Mouse (Mus musculus) ES-E14 (cell line): ENCODE measurements at regions not wholly inside any gene's neighbourhood (a gene's known extent, or its start where the extent isn't known, plus 50 kb on each side); places are given as distances from the start of the nearest gene placed in this dataset.

Source experiments
- DNase-seq: peaks from one replicate; pipeline ENCODE4 v3.0.0-alpha.2; 2013; ENCODE audit warnings: low read depth, low spot score
- H3K27ac ChIP-seq: 2 replicates; pipeline ENCODE4 v1.5.1; 2012; ENCODE audit warnings: low read depth, mild to moderate bottlenecking, low read length, moderate library complexity, mixed read lengths; ENCODE audit not compliant: poor library complexity, insufficient read depth, severe bottlenecking
- H3K36me3 ChIP-seq: 2 replicates; pipeline ENCODE4 v1.6.1; 2012; ENCODE audit warnings: mild to moderate bottlenecking, low read length, moderate library complexity, mixed read lengths; ENCODE audit not compliant: control insufficient read depth, poor library complexity, insufficient read depth, severe bottlenecking
- H3K4me1 ChIP-seq, 2 experiments: fragments of 150-350 bp in 1 of 2; sonication (generic) in 1 of 2; 2 replicates each; pipeline ENCODE4 v1.6.1; 2012; ENCODE audit warnings: low read length in 2 of 2, mild to moderate bottlenecking in 1 of 2, mixed read lengths in 1 of 2; ENCODE audit not compliant: control insufficient read depth in 2 of 2, insufficient read depth in 2 of 2, poor library complexity in 1 of 2
- H3K4me3 ChIP-seq, 2 experiments: fragments of 150-350 bp in 1 of 2; sonication (generic) in 1 of 2; 2 replicates each; pipeline ENCODE4 v1.5.1; 2012; ENCODE audit warnings: low read length in 2 of 2, low read depth in 1 of 2, mild to moderate bottlenecking in 1 of 2, mixed read lengths in 1 of 2; ENCODE audit not compliant: insufficient read depth in 1 of 2, poor library complexity in 1 of 2, severe bottlenecking in 1 of 2
- H3K9ac ChIP-seq: 2 replicates; pipeline ENCODE4 v1.6.1; 2012; ENCODE audit warnings: low read depth, mild to moderate bottlenecking, low read length, mixed read lengths; ENCODE audit not compliant: poor library complexity, insufficient read depth, severe bottlenecking
- H3K9me3 ChIP-seq: fragments of 150-350 bp; sonication (generic); 2 replicates; pipeline ENCODE4 v1.6.1; 2012; ENCODE audit warnings: low read depth, mild to moderate bottlenecking, low read length; ENCODE audit not compliant: control insufficient read depth, insufficient read depth
- CHD2 ChIP-seq: IDR thresholded peaks from 2 replicates; pipeline ENCODE4 v1.6.1; 2014; ENCODE audit warnings: mild to moderate bottlenecking, low read depth, low read length, inconsistent platforms
- HCFC1 ChIP-seq: IDR thresholded peaks from 2 replicates; pipeline ENCODE4 v1.6.1; 2012; ENCODE audit warnings: low read length, inconsistent platforms, borderline replicate concordance; ENCODE audit not compliant: insufficient read depth
- MAFK ChIP-seq: IDR thresholded peaks from 2 replicates; pipeline ENCODE4 v1.6.1; 2014; ENCODE audit warnings: mild to moderate bottlenecking, low read depth, low read length, inconsistent platforms; ENCODE audit not compliant: insufficient read depth
- ZC3H11A ChIP-seq: IDR thresholded peaks from 2 replicates; pipeline ENCODE4 v1.6.1; 2012; ENCODE audit warnings: low read depth, mild to moderate bottlenecking, inconsistent platforms, low read length, borderline replicate concordance
- ZNF384 ChIP-seq: IDR thresholded peaks from 2 replicates; pipeline ENCODE4 v1.6.1; 2012; ENCODE audit warnings: low read depth, low read length, inconsistent platforms
- in situ Hi-C, 2 experiments: fragments of 600-800 bp; cut with MboI; formaldehyde crosslinking; loops; one replicate each; pipeline ENCODE4 v1.15.1; 2025; ENCODE audit warnings: low sequenced_read_pairs in 2 of 2, inconsistent platforms in 1 of 2; ENCODE audit not compliant: unreplicated experiment in 2 of 2

DNA sequence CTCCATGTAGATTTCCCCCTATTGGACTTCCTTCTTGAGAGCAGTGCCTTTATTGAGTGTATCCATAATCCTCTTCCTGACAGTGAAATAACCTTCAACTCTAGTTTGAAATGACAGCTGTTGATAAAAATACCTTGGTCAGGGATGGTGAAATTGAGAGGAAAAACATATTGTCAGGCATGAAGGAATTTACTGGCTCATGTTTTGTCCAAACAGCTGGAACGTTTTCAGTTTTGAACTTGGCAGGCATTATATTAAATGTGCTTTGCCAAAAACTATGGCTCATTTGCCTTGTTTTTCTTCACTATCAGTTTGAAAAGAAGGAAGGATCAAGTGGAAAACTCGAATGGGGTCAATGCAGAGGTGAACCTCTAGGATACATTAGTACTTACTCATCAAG, 457.7 kb upstream of the Ccdc54 start:
- TF ChIP-seq ZC3H11A (no peak), CHD2 (no peak), HCFC1 (no peak), MAFK (no peak), ZNF384 (no peak)
- in situ Hi-C loops, result no loop called here
- H3K27ac ChIP-seq, result no peak overlapping the region
- H3K9me3 ChIP-seq, result no peaks in the 10 kb centered on the region
- no peak for DNase-seq
- no peaks in the 10 kb centered on the region for H3K36me3 ChIP-seq
- no peak overlapping the region for H3K4me3 ChIP-seq
- H3K9ac ChIP-seq, result no peak overlapping the region
- no peaks in the 10 kb centered on the region for H3K4me1 ChIP-seq

DNA sequence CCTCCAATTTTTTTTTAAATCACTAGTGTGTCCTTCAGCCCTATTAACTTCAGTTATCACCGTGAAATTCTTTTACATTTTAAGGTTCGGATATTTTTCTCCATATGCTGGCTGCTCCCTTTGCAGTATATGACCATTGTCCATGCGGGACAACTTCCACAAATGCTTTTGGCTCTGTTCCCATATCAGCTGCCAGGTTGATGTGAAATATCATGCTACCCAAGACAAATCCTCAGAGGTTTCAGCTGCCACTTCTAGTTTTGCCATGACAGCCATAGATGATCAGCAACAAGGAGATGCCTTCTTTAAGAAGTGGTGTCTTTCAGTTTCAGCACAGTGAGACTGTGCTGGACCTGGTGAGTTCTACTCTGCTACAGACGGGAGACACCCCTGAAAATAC, 457.2 kb upstream of the Ccdc54 start:
- Histone ChIP-seq H3K36me3 (no peaks in the 10 kb centered on the region), H3K4me1 (no peaks in the 10 kb centered on the region), H3K27ac (no peak overlapping the region), H3K9ac (no peak overlapping the region), H3K9me3 (no peaks in the 10 kb centered on the region), H3K4me3 (no peak overlapping the region)
- in situ Hi-C loops, result no loop called here
- no peak for DNase-seq
- TF ChIP-seq MAFK, result no peak
- TF ChIP-seq ZNF384, result no peak
- TF ChIP-seq HCFC1, result no peak
- TF ChIP-seq CHD2, result no peak
- TF ChIP-seq ZC3H11A, result no peak

DNA sequence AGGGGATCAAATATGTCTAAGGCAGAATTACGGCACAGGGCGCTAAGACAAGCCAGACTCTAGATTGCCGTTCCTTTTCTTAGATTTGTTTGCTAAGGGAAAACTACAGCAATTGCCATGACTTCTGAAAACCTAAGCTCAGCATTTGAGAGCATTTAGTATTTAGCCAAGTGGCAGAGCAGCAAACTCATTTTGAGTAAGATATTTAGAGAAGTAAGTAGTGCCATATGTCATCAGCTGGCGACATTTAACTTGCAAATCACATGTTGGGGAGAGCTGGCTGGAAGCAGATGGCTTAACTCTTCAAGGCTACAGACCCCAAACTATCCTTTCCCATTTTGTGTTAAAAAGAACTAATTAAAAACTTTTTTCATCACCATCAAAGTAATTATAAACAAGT, 450.4 kb upstream of the Ccdc54 start:
- no peaks in the 10 kb centered on the region for H3K36me3 ChIP-seq
- in situ Hi-C loops, result no loop called here
- H3K9me3 ChIP-seq, result no peaks in the 10 kb centered on the region
- TF ChIP-seq HCFC1 (no peak), MAFK (no peak), CHD2 (no peak)
- no peak for DNase-seq
- H3K9ac ChIP-seq, result no peak overlapping the region
- H3K27ac ChIP-seq, result no peak overlapping the region
- no peaks in the 10 kb centered on the region for H3K4me1 ChIP-seq
- no peak overlapping the region for H3K4me3 ChIP-seq

DNA sequence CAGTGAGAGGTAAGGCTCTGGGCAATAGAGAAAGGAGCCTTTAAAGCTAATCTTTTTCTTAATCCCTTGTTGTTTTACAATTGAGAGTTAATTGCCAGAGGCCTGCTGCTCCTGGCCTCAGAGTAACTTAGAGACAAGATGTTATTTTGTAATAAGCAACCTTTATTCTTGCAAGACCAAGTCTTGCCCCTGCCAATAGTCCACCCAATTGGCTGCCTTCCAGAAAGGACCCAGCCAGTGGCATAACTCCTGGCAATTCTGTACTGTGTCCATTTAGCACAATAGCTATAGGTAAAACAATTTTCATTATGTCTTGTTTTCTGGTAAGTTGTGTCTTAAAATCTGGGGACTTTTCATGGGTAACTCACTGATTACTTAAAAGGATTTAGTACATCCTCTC, 411.9 kb upstream of the Ccdc54 start:
- H3K4me3 ChIP-seq, result no peak overlapping the region
- H3K9me3 ChIP-seq, result no peaks in the 10 kb centered on the region
- TF ChIP-seq HCFC1 (no peak), CHD2 (no peak), MAFK (no peak), ZC3H11A (no peak), ZNF384 (no peak)
- H3K4me1 ChIP-seq, result no peaks in the 10 kb centered on the region
- no peak for DNase-seq
- H3K27ac ChIP-seq, result no peak overlapping the region
- H3K9ac ChIP-seq, result no peak overlapping the region
- no peaks in the 10 kb centered on the region for H3K36me3 ChIP-seq
- in situ Hi-C loops, result no loop called here

DNA sequence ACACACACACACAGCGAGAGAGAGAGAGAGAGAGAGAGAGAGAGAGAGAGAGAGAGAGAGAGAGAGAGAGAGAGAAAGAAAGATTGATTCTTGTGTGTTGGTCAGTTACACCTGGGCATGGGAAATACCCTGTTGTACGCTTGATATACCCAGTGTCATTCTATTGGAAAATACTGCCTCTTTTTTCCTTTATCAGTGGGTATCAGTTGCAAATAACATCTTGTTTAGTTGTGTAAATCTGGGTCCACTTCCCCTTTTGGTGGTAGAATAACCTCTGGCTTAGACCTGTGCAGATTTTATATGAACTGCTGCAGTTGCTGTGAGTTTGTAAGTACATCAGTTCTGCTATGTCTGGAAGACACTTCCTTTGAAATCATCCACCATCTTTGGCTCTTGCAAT, 373.4 kb upstream of the Ccdc54 start:
- DNase-seq, result no peak
- Histone ChIP-seq H3K27ac (no peak overlapping the region), H3K9ac (no peak overlapping the region), H3K4me1 (no peaks in the 10 kb centered on the region), H3K9me3 (no peaks in the 10 kb centered on the region), H3K4me3 (no peak overlapping the region), H3K36me3 (no peaks in the 10 kb centered on the region)
- in situ Hi-C loops, result no loop called here
- no peak for TF ChIP-seq HCFC1
- TF ChIP-seq ZC3H11A, result no peak
- no peak for TF ChIP-seq ZNF384
- no peak for TF ChIP-seq MAFK
- TF ChIP-seq CHD2, result no peak
